Mouse (Mus musculus): ENCODE data around the gene Sphk1. TPM values are rescaled to one million over a fixed set of nuclear protein-coding genes. Genes with fewer than 3 reads are reported as not detected.

Gene Sphk1
- total and polyA plus RNA-seq, 2 experiments from 2014 or later = 17.9 to 29.7 TPM

GRCm38 (mm10) chr11:116528636-116529320 lies 1.9 kb upstream of the Sphk1 start:
- no peak overlapping the region for H3K4me2 ChIP-seq (ENCODE audit: low read depth, low read length)

GRCm38 (mm10) chr11:116531371-116532191 lies 856 bp downstream of the Sphk1 start:
- ATAC-seq = no peak
- Histone ChIP-seq H3K4me2 (ENCODE audit: low read depth, low read length) (peak overlapping the region; percentile 86), H3K36me3 (ENCODE audit: insufficient read depth, low read length) (no peaks in the 10 kb centered on the region), H3K27ac (peak overlapping the region; percentile 32; the same call in 1 of the 2 replicates), H3K9me3 (ENCODE audit: low read length) (no peaks in the 10 kb centered on the region), H3K4me1 (ENCODE audit: insufficient read depth, low read length) (peaks cover 36% of the 10 kb centered on the region), H3K4me3 (ENCODE audit: low read length) (peak overlapping the region; percentile 46), H3K9ac (replicated peaks; ENCODE audit: low read length) (peak overlapping the region; percentile 40), H3K27me3 (ENCODE audit: insufficient read depth, low read length) (peaks cover 34% of the 10 kb centered on the region)
- peak; percentile 28 for DNase-seq (ENCODE audit: low spot score)
- WGBS = 3% methylated on average over 48 of the region's 48 CpGs
- TF ChIP-seq CTCF (IDR thresholded peaks at IDR 0.05; ENCODE audit: low read depth) = no peak

More at GRCm38 (mm10) chr11:116528636-116529320, 1.9 kb upstream of the Sphk1 start:
- 76% methylated on average over 8 of the region's 8 CpGs for WGBS
- Histone ChIP-seq H3K4me3 (ENCODE audit: low read length) (no peak overlapping the region), H3K27me3 (ENCODE audit: insufficient read depth, low read length) (peaks cover 30% of the 10 kb centered on the region; the same call in 1 of the 2 replicates), H3K9ac (replicated peaks; ENCODE audit: low read length) (no peak overlapping the region), H3K27ac (no peak overlapping the region), H3K9me3 (ENCODE audit: low read length) (no peaks in the 10 kb centered on the region), H3K36me3 (ENCODE audit: insufficient read depth, low read length) (no peaks in the 10 kb centered on the region), H3K4me1 (ENCODE audit: insufficient read depth, low read length) (peaks cover 32% of the 10 kb centered on the region)
- TF ChIP-seq CTCF (IDR thresholded peaks at IDR 0.05; ENCODE audit: low read depth) = no peak
- ATAC-seq (no peak), DNase-seq (ENCODE audit: low spot score) (no peak)

GRCm38 (mm10) chr11:116532262-116532809 lies 1.6 kb downstream of the Sphk1 start:
- ATAC-seq (no peak), DNase-seq (ENCODE audit: low spot score) (no peak)
- Histone ChIP-seq H3K27me3 (ENCODE audit: insufficient read depth, low read length) (peaks cover 34% of the 10 kb centered on the region), H3K9me3 (ENCODE audit: low read length) (no peaks in the 10 kb centered on the region), H3K9ac (replicated peaks; ENCODE audit: low read length) (peak overlapping the region; percentile 47), H3K4me1 (ENCODE audit: insufficient read depth, low read length) (peaks cover 36% of the 10 kb centered on the region), H3K27ac (no peak overlapping the region), H3K36me3 (ENCODE audit: insufficient read depth, low read length) (0 out of 2 replicates have a peak, but pooled peaks cover 3% of the 10 kb centered on the region), H3K4me3 (ENCODE audit: low read length) (peak overlapping the region; percentile 46), H3K4me2 (ENCODE audit: low read depth, low read length) (peak overlapping the region; percentile 86)
- no peak for TF ChIP-seq CTCF (IDR thresholded peaks at IDR 0.05; ENCODE audit: low read depth)
- under 1% methylated on average over 30 of the region's 30 CpGs for WGBS

- Histone ChIP-seq H3K4me2 (ENCODE audit: low read depth, low read length) (peak overlapping the region; percentile 86), H3K4me1 (ENCODE audit: insufficient read depth, low read length) (peaks cover 36% of the 10 kb centered on the region), H3K9ac (replicated peaks; ENCODE audit: low read length) (peak overlapping the region; percentile 47), H3K27ac (no peak overlapping the region), H3K9me3 (ENCODE audit: low read length) (no peaks in the 10 kb centered on the region), H3K27me3 (ENCODE audit: insufficient read depth, low read length) (peaks cover 34% of the 10 kb centered on the region), H3K4me3 (ENCODE audit: low read length) (peak overlapping the region; percentile 46), H3K36me3 (ENCODE audit: insufficient read depth, low read length) (0 out of 2 replicates have a peak, but pooled peaks cover 4% of the 10 kb centered on the region)
- ATAC-seq (peak; percentile 28; the same call in 1 of the 2 replicates), DNase-seq (ENCODE audit: low spot score) (peak; percentile 33)
- 0 out of 2 replicates have a peak, but pooled peaks have one; percentile 2 for TF ChIP-seq CTCF (IDR thresholded peaks at IDR 0.05; ENCODE audit: low read depth)
- WGBS = under 1% methylated on average over 49 of the region's 50 CpGs
These were observed 2.1 kb downstream of the Sphk1 start for GRCm38 (mm10) chr11:116532810-116533338.

- peaks cover 34% of the 10 kb centered on the region for H3K27me3 ChIP-seq (ENCODE audit: insufficient read depth, low read length)
- H3K27ac ChIP-seq = no peak overlapping the region
- peak overlapping the region; percentile 47 for H3K9ac ChIP-seq (replicated peaks; ENCODE audit: low read length)
- no peak for TF ChIP-seq CTCF (IDR thresholded peaks at IDR 0.05; ENCODE audit: low read depth)
- peaks cover 5% of the 10 kb centered on the region; the same call in 1 of the 2 replicates for H3K36me3 ChIP-seq (ENCODE audit: insufficient read depth, low read length)
- peak overlapping the region; percentile 86 for H3K4me2 ChIP-seq (ENCODE audit: low read depth, low read length)
- no peaks in the 10 kb centered on the region for H3K9me3 ChIP-seq (ENCODE audit: low read length)
- H3K4me1 ChIP-seq (ENCODE audit: insufficient read depth, low read length) = peaks cover 36% of the 10 kb centered on the region
- DNase-seq (ENCODE audit: low spot score) (no peak), ATAC-seq (peak; percentile 27; the same call in 1 of the 2 replicates)
- under 1% methylated on average over 62 of the region's 63 CpGs for WGBS
- peak overlapping the region; percentile 46 for H3K4me3 ChIP-seq (ENCODE audit: low read length)
These were observed 2.8 kb downstream of the Sphk1 start for GRCm38 (mm10) chr11:116533341-116534153.
